Mouse (Mus musculus): ENCODE results near the gene Git2. TPM values are rescaled to one million over a fixed set of nuclear protein-coding genes. Genes with fewer than 3 reads are reported as not detected.

Git2 gene
- total RNA-seq (2022), result 10 to 100 TPM; 32.8 to 59.9 (median 45.6) TPM

GRCm38 (mm10) chr5:114775056-114775979 is at the start of gene Git2:
TSS of gene Git2 (minus strand) at chr5:114775517.
- DNase-seq, result no peak

- no peak for DNase-seq
Measured at GRCm38 (mm10) chr5:114824197-114824596, 48.9 kb upstream of the Git2 start.

- DNase-seq, result no peak
Measured at GRCm38 (mm10) chr5:114822796-114823688, 47.7 kb upstream of the Git2 start, which contains the start of gene 1500011B03Rik. TSS of gene 1500011B03Rik (minus strand) at chr5:114823468.

DNA sequence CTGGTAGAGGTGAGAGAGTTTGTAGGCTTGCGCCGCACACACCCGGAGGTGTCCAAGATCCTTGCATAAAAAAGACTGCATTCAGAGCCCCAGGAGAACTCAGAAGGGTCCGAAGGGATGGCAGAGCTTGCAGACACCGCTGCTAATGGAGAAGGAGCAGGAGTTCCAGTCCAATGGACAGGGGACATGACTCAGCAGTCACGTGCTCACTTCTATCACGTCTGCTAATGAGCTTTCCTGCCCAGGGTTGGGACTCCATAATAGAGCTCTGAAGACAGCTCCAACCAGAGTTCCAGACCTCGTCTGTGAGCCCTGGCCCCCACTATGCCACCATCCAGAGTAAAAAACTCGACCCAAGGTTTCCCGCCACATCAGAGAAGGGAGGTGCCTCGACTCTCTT is 42.8 kb upstream of the Git2 start:
- DNase-seq, result no peak

DNA sequence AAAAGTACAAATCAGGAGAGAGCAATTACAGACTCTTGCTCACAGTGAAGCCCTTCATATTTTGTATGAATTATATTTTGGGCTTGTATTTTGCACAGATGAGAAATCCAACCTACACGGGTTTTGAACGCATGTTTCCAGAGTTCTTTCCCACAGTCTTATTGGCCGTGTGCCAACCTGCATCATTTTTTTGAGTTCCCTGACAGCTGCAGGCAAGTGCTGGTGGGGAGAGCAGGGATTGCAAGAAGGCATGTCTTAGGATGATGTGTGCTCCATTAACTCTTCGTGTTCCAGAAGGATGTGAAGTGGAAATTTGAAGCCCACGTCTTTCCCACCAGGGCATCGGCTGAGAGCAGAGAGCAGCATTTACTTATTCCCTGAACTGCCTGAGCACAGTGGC is 41.3 kb upstream of the Git2 start:
- DNase-seq, result no peak

- peak; percentile 77 for DNase-seq
Measured at GRCm38 (mm10) chr5:114813525-114814181, 38.3 kb upstream of the Git2 start.

GRCm38 (mm10) chr5:114809826-114810225 is 34.5 kb upstream of the Git2 start:
- DNase-seq, result no peak

GRCm38 (mm10) chr5:114809181-114809756 is 34.0 kb upstream of the Git2 start:
- DNase-seq, result no peak

GRCm38 (mm10) chr5:114808385-114808784 is 33.1 kb upstream of the Git2 start:
- DNase-seq, result no peak

- no peak for DNase-seq
Measured at GRCm38 (mm10) chr5:114807893-114808292, 32.6 kb upstream of the Git2 start.

DNA sequence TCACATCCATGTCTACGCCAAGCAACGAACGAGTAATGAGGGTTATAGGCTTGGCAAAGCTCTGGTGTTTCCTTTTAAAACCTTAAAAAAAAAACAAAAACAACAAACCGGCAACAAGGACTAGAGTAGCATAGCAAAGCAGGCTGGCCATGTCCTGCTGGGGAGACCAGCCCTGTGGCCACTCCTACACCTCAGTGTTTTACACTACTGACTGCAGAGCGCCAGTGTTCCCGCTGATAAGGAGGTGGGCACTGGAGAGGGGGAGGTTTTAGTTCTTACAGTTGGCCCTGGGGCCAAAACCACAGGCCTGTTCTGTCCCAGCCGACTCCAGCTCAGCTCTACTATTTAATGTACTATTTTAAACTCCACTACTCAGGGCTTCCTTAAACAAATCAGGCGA is 32.2 kb upstream of the Git2 start:
- no peak for DNase-seq

- no peak for DNase-seq
Measured at GRCm38 (mm10) chr5:114807063-114807462, 31.7 kb upstream of the Git2 start.

DNA sequence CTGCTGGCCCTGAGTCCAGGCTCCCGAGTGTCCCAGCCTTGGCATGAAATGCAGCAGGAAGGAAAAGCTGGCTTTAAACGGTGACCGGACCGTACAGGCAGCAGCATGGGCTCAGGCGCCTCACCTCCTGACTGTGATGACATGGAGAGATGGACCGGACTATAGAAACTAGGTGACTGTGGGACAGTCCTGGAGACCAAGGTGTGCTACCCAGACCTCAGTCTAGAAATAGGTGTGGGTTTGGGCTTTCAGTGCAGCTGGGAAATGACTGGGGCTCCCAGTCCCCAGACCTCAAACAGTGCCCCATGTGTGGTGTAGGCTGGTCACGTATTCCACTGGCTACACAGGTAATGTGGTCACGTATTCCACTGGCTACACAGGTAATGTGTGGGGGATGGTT is 31.3 kb upstream of the Git2 start:
- no peak for DNase-seq

DNA sequence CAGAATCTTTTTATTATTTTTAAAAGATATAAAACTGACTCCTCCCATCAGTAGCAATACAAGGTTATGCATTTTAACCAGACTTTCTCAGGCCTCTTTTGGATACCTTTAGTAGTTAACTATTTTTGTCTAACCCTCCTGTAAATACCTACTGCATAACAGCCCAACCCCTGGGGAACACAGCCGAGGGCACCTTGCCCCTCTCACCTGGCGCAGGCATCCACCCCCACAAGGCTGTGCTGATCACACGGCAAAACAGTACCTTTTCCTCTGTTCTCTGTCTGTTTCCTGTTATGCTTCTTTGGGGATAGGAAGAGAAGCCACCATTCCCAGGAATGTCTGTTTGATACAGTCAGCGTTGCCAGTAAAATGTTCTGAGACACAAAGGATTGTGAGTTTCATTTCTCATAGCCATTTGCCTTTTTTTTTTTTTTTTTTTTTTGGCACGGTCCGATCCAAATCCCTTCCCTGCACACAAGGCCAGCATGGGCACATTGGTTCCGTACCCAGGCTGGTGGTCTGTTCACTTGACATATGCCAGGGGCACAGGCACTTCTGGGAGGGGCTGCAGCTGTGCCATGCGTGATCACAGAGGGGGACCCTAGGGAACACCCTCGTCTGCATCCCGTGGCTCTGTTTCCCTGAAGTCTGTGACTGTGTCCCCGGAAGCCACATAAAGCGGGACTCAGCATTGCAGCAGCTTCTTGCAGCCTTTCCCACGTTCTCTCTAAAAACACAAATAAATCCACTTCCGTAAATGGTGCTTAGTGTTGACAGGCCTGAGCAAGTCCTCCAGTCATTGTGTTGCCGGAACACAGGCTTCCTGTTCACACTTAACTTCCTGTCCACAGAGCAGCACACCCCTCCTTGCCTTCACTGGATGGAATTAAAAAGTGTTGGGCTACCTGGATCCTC is 30.4 kb upstream of the Git2 start:
- no peak for DNase-seq

DNA sequence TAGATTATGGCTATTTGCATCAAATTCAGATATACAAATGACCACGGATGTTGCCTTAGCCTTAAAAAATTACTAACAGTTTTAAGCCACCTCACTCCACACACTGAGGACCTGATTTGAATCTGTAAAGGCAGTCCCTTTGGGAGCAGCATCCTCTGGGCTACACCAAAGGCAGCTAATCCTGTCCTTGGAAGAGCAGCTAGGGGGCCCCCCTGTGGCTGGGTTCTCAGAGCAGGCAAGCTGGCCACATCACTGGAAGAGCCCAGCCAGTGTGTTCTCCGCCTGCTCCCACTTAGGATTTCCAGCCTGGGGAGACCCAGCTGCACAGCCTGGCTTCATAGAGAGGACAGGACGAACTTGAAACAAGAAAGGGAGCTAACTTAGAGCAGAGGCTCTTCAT is 29.6 kb upstream of the Git2 start:
- no peak for DNase-seq

DNA sequence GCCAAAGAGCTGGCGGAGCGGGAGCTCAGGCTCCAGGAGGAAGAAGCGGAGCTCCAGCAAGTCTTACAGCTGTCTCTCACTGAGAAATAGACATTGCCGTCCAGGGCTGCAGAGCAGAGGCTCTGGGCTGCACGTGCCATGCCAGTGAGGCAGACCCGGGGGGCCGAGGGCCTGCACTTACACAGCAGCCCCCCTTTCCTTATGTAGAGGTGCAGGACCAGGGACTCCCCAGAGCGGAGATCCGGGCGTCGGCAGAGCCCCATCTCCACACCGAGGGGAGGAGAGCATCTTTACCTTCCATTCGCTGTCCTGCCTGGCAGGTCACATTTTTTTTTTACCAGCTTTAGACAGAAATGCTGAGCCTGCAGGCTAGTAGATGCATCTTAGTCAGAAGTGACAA is 29.0 kb upstream of the Git2 start:
- DNase-seq, result no peak

DNA sequence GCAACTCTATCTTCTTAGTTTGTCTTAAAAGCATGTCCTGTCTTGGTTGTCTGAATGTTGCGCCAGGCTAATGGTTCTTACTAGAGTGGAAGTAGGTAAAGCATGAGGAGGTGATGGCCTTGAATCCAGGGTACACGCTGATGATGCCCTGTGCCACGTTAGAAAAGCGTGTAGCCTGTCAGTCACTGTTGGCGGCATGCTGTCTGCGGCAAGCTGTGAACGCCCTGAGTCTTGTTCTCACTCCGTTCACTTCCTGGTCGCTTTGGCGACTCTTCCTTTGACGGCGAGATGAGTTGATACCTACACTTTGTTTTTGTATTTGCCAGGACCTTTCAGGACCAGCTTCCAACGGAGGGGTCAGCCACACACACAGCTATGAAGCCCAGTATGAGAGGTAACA is 27.9 kb upstream of the Git2 start:
- DNase-seq, result no peak

GRCm38 (mm10) chr5:114801841-114802240 is 26.5 kb upstream of the Git2 start:
- DNase-seq, result no peak

DNA sequence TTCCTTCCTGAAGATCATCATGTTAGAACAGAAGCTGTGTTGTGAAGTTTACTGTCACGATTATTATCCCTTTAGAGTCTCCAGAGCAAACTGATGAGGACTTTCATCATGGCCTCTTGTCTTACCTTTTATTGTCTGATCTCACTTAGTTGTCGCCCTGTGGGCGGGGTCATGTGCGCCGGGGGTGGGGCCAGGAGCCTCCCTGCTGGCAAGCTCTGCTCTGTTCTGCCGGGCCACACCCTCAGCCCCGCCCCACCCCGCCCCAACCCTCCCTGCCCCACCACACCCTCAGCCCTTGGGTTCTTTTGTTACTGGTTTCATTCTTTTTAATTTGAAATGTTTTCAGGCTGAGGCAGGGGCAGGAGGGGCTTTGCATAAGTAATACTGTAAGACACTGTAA is 25.7 kb upstream of the Git2 start:
- DNase-seq, result no peak

- no peak for DNase-seq
Measured at GRCm38 (mm10) chr5:114799848-114800247, 24.5 kb upstream of the Git2 start.

DNA sequence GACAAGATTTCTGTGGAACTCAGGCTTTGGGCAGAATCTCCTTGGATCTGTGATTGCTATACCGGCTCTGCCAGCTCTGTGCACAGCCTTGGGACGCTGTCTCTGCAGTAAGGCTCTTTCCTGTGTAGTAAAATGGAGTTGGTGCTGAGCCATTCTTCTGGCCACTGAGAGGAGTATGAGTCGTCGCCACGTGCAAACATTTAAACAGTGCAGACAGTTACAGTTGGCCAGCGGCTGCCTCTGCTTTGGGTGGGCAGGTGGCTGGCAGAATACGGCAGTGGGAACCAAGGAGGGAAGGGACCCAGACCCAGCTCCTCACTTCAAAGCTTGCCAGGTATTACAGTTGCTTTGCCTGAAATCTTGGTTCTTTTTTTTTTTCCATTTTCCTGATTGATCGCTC is 21.9 kb upstream of the Git2 start:
- no peak for DNase-seq
